In the genomic region with DNA sequence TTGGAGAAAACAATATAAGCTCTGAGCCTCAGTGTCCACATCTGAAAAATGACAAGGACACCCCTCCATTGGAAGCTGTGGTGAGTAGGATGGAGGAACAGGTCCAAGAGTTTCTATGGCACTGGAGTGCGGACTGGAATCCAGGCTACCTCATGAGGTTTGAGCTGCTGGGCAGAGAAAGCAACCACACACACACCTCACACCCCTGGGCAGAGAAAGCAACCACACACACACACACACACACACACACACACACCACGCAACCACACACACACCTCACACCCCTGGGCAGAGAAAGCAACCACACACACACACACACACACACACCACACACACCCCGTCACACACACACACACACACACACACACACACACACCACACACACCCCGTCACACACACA, we compare ENCODE assay signal across 7 mouse cellular contexts. TPM values are rescaled to one million over a fixed set of nuclear protein-coding genes. Genes with fewer than 3 reads are reported as not detected.
DNase-seq lines count a peak whose midpoint lies in the region; ATAC-seq and TF ChIP-seq lines count a peak whose summit lies in the region.
"Not testable (repeated sequence)": the region's sequence is repeated elsewhere in the genome, so short reads cannot be mapped to it uniquely, and the experiment has no call there.

No protein-coding gene starts in this region.

- H3K4me3 ChIP-seq in erythroblast, embryonic 14.5 days (replicated peaks), result peak overlapping the region; percentile 86
- peak overlapping the region; percentile 49 to 87 for H3K4me3 ChIP-seq in heart, embryonic 14.5 days (ENCODE audit: control insufficient read depth in 1 of 2, insufficient read depth in 1 of 2, low read depth in 1 of 2, low read length in 2 of 2)
- peak overlapping the region; percentile 87 for H3K4me3 ChIP-seq in intestine, postnatal 0 days (ENCODE audit: low read depth, low read length)
- peak overlapping the region; percentile 83 for H3K4me3 ChIP-seq in liver, embryonic 11.5 days (ENCODE audit: low read depth, low read length)
- H3K4me3 ChIP-seq in midbrain, embryonic 11.5 days (ENCODE audit: low read depth, low read length), result peak overlapping the region; percentile 67

- H3K9me3 ChIP-seq in erythroblast, embryonic 14.5 days (ENCODE audit: control insufficient read depth, low read length); heart, embryonic 14.5 days (ENCODE audit: control insufficient read depth, low read length); intestine, postnatal 0 days (ENCODE audit: control insufficient read depth); liver, embryonic 11.5 days (ENCODE audit: control insufficient read depth, low read length); midbrain, embryonic 11.5 days (ENCODE audit: control insufficient read depth, low read length): not testable (repeated sequence)

- not testable (repeated sequence) for H3K27me3 ChIP-seq in erythroblast, embryonic 14.5 days (ENCODE audit: control insufficient read depth); heart, embryonic 14.5 days (ENCODE audit: control insufficient read depth, insufficient read depth, low read length); intestine, postnatal 0 days (replicated peaks; ENCODE audit: control insufficient read depth, insufficient read depth, low read length); liver, embryonic 11.5 days (replicated peaks; ENCODE audit: control insufficient read depth, insufficient read depth, low read length); midbrain, embryonic 11.5 days (ENCODE audit: control insufficient read depth, insufficient read depth, low read length)

- not testable (repeated sequence) for TF ChIP-seq CTCF in brain, embryonic 14.5 days (IDR thresholded peaks at IDR 0.05; ENCODE audit: borderline replicate concordance, extremely low read depth, insufficient read depth, insufficient read length); intestine, postnatal 0 days (IDR thresholded peaks at IDR 0.05; ENCODE audit: low read depth)

- H3K4me2 ChIP-seq in heart, embryonic 14.5 days (ENCODE audit: low read length), result peak overlapping the region; percentile 87
- peak overlapping the region; percentile 76 for H3K4me2 ChIP-seq in intestine, postnatal 0 days (replicated peaks; ENCODE audit: low read depth)
- H3K4me2 ChIP-seq in liver, embryonic 11.5 days, result peak overlapping the region; percentile 87
- peak overlapping the region; percentile 77 for H3K4me2 ChIP-seq in midbrain, embryonic 11.5 days

- peak overlapping the region; percentile 58 for H3K9ac ChIP-seq in heart, embryonic 14.5 days (ENCODE audit: low read length)
- H3K9ac ChIP-seq in intestine, postnatal 0 days (ENCODE audit: low read depth, low read length), result peak overlapping the region; percentile 83
- H3K9ac ChIP-seq in liver, embryonic 11.5 days (ENCODE audit: low read depth, low read length), result peak overlapping the region; percentile 65
- peak overlapping the region; percentile 47; the same call in 1 of the 2 replicates for H3K9ac ChIP-seq in midbrain, embryonic 11.5 days (ENCODE audit: low read length)

- ATAC-seq in heart, embryonic 14.5 days (ENCODE audit: insufficient number of reproducible peaks, insufficient read depth, low FRiP score, low read depth), result peak; percentile 19
- peak; percentile 27; the same call in 1 of the 2 replicates for ATAC-seq in intestine, postnatal 0 days
- peak; percentile 19 for ATAC-seq in liver, embryonic 11.5 days (replicated peaks; ENCODE audit: low FRiP score)
- ATAC-seq in midbrain, embryonic 11.5 days (ENCODE audit: low FRiP score), result peak; percentile 60; the same call in 1 of the 2 replicates

- H3K36me3 ChIP-seq in erythroblast, embryonic 14.5 days (ENCODE audit: control insufficient read depth), result peaks cover 39% of the 10 kb centered on the region
- H3K36me3 ChIP-seq in heart, embryonic 14.5 days (ENCODE audit: control insufficient read depth, insufficient read depth, low read length), result peaks cover 26% of the 10 kb centered on the region
- peaks cover 18% of the 10 kb centered on the region for H3K36me3 ChIP-seq in intestine, postnatal 0 days (ENCODE audit: control insufficient read depth, insufficient read depth)
- H3K36me3 ChIP-seq in liver, embryonic 11.5 days (ENCODE audit: control insufficient read depth, insufficient read depth, low read length); midbrain, embryonic 11.5 days (ENCODE audit: control insufficient read depth, insufficient read depth, low read length): not testable (repeated sequence)

- 0 out of 4 replicates have a peak overlapping the region, but pooled peaks of 1 of the 2 experiments have one; percentile 17 for H3K27ac ChIP-seq in heart, embryonic 14.5 days (replicated peaks in 1 of 2; ENCODE audit: control insufficient read depth in 1 of 2, insufficient read depth in 1 of 2, low read depth in 2 of 2, low read length in 2 of 2)
- not testable (repeated sequence) for H3K27ac ChIP-seq in intestine, postnatal 0 days (ENCODE audit: low read depth, low read length); liver, embryonic 11.5 days (ENCODE audit: low read depth, low read length); midbrain, embryonic 11.5 days (ENCODE audit: low read depth, low read length)

- H3K4me1 ChIP-seq in erythroblast, embryonic 14.5 days (ENCODE audit: control insufficient read depth), result peaks cover 89% of the 10 kb centered on the region
- peaks cover 18 to 29% of the 10 kb centered on the region in 2 experiments for H3K4me1 ChIP-seq in heart, embryonic 14.5 days (ENCODE audit: control insufficient read depth in 2 of 2, insufficient read depth in 2 of 2, low read length in 2 of 2)
- not testable (repeated sequence) for H3K4me1 ChIP-seq in intestine, postnatal 0 days (replicated peaks; ENCODE audit: control insufficient read depth, insufficient read depth, low read length)
- peaks cover 22% of the 10 kb centered on the region for H3K4me1 ChIP-seq in liver, embryonic 11.5 days (replicated peaks; ENCODE audit: control insufficient read depth, insufficient read depth, low read length)
- peaks cover 16% of the 10 kb centered on the region for H3K4me1 ChIP-seq in midbrain, embryonic 11.5 days (ENCODE audit: control insufficient read depth, insufficient read depth, low read length)

- 10% methylated on average over 4 of the region's 4 CpGs for WGBS in heart, embryonic 14.5 days
- 20% methylated on average over 4 of the region's 4 CpGs for WGBS in intestine, postnatal 0 days
- WGBS in liver, embryonic 11.5 days, result 23% methylated on average over 4 of the region's 4 CpGs
- 25% methylated on average over 2 of the region's 4 CpGs for WGBS in midbrain, embryonic 11.5 days

- DNase-seq in brain, embryonic 14.5 days (ENCODE audit: low read depth), result peak; percentile 49
- DNase-seq in liver, embryonic 11.5 days (ENCODE audit: low spot score); midbrain, embryonic 11.5 days (ENCODE audit: low spot score, missing footprints): not testable (repeated sequence)
- DNase-seq in right cerebral cortex, postnatal 25 days, result peak; percentile 37

- TF ChIP-seq POLR2A in brain, embryonic 14.5 days (IDR thresholded peaks at IDR 0.05; ENCODE audit: borderline replicate concordance, extremely low read depth, insufficient read depth, insufficient read length, poor library complexity, severe bottlenecking), result not testable (repeated sequence)

RNA-seq across cellular contexts. Expression of gene Aip, which starts 0.4 kb away (rescaled TPM):
- polyA plus RNA-seq in brain, embryonic 14.5 days (2012; rRNA removed), result 80.0 and 88.6 TPM in 2 replicates
- polyA plus RNA-seq in erythroblast, embryonic 14.5 days (2012), result 23.9 and 25.1 TPM in 2 replicates
- polyA plus RNA-seq in heart, embryonic 14.5 days (2014; fragmentation: Nextera tagmentation; extraction: Ambion mirVana), result 87.3 and 100 TPM in 2 replicates
- 42.0 and 42.3 TPM in 2 replicates for polyA plus RNA-seq in intestine, postnatal 0 days (2015; fragmentation: Nextera tagmentation; extraction: Ambion mirVana)
- 56.2 and 61.8 TPM in 2 replicates for polyA plus RNA-seq in liver, embryonic 11.5 days (2014; fragmentation: Nextera tagmentation; extraction: Ambion mirVana)
- 54.9 and 58.9 TPM in 2 replicates for polyA plus RNA-seq in midbrain, embryonic 11.5 days (2014; fragmentation: Nextera tagmentation; extraction: Ambion mirVana)

RNA-seq across cellular contexts. Expression of gene Gpr152, which starts 14.3 kb away (rescaled TPM):
- polyA plus RNA-seq in brain, embryonic 14.5 days (2012; rRNA removed), result 0.08 TPM in 2 replicates
- polyA plus RNA-seq in erythroblast, embryonic 14.5 days (2012), result 0.01 TPM in 1 of 2 replicates, not detected in the other
- not detected in 2 replicates for polyA plus RNA-seq in heart, embryonic 14.5 days (2014; fragmentation: Nextera tagmentation; extraction: Ambion mirVana)
- not detected in 2 replicates for polyA plus RNA-seq in intestine, postnatal 0 days (2015; fragmentation: Nextera tagmentation; extraction: Ambion mirVana)
- polyA plus RNA-seq in liver, embryonic 11.5 days (2014; fragmentation: Nextera tagmentation; extraction: Ambion mirVana), result not detected in 2 replicates
- not detected in 2 replicates for polyA plus RNA-seq in midbrain, embryonic 11.5 days (2014; fragmentation: Nextera tagmentation; extraction: Ambion mirVana)

RNA-seq across cellular contexts. Expression of gene Cabp4, which starts 18.6 kb away (rescaled TPM):
- 0.05 and 0.19 TPM in 2 replicates for polyA plus RNA-seq in brain, embryonic 14.5 days (2012; rRNA removed)
- polyA plus RNA-seq in erythroblast, embryonic 14.5 days (2012), result 0.05 TPM in 2 replicates
- not detected in 2 replicates for polyA plus RNA-seq in heart, embryonic 14.5 days (2014; fragmentation: Nextera tagmentation; extraction: Ambion mirVana)
- polyA plus RNA-seq in intestine, postnatal 0 days (2015; fragmentation: Nextera tagmentation; extraction: Ambion mirVana), result 0.33 TPM in 2 replicates
- 0.21 TPM in 1 of 2 replicates, not detected in the other for polyA plus RNA-seq in liver, embryonic 11.5 days (2014; fragmentation: Nextera tagmentation; extraction: Ambion mirVana)
- polyA plus RNA-seq in midbrain, embryonic 11.5 days (2014; fragmentation: Nextera tagmentation; extraction: Ambion mirVana), result 0.11 TPM in 1 of 2 replicates, not detected in the other

RNA-seq across cellular contexts. Expression of gene Coro1b, which starts 23.2 kb away (rescaled TPM):
- 210 and 237 TPM in 2 replicates for polyA plus RNA-seq in brain, embryonic 14.5 days (2012; rRNA removed)
- polyA plus RNA-seq in erythroblast, embryonic 14.5 days (2012), result 6.2 and 7.5 TPM in 2 replicates
- 117 and 122 TPM in 2 replicates for polyA plus RNA-seq in heart, embryonic 14.5 days (2014; fragmentation: Nextera tagmentation; extraction: Ambion mirVana)
- polyA plus RNA-seq in intestine, postnatal 0 days (2015; fragmentation: Nextera tagmentation; extraction: Ambion mirVana), result 237 and 239 TPM in 2 replicates
- 126 and 132 TPM in 2 replicates for polyA plus RNA-seq in liver, embryonic 11.5 days (2014; fragmentation: Nextera tagmentation; extraction: Ambion mirVana)
- polyA plus RNA-seq in midbrain, embryonic 11.5 days (2014; fragmentation: Nextera tagmentation; extraction: Ambion mirVana), result 105 and 127 TPM in 2 replicates

RNA-seq across cellular contexts. Expression of gene Pitpnm1, which starts 25.5 kb away (rescaled TPM):
- 149 and 158 TPM in 2 replicates for polyA plus RNA-seq in brain, embryonic 14.5 days (2012; rRNA removed)
- 0.66 and 0.94 TPM in 2 replicates for polyA plus RNA-seq in erythroblast, embryonic 14.5 days (2012)
- 17.3 TPM in 2 replicates for polyA plus RNA-seq in heart, embryonic 14.5 days (2014; fragmentation: Nextera tagmentation; extraction: Ambion mirVana)
- polyA plus RNA-seq in intestine, postnatal 0 days (2015; fragmentation: Nextera tagmentation; extraction: Ambion mirVana), result 13.7 and 16.3 TPM in 2 replicates
- 7.2 and 8.0 TPM in 2 replicates for polyA plus RNA-seq in liver, embryonic 11.5 days (2014; fragmentation: Nextera tagmentation; extraction: Ambion mirVana)
- polyA plus RNA-seq in midbrain, embryonic 11.5 days (2014; fragmentation: Nextera tagmentation; extraction: Ambion mirVana), result 11.2 and 11.3 TPM in 2 replicates
